Mouse (Mus musculus) intestine, postnatal 0 days (tissue): ENCODE measurements around the gene Cers5. TPM values are rescaled to one million over a fixed set of nuclear protein-coding genes. Genes with fewer than 3 reads are reported as not detected.

Experiments
- ATAC-seq: fragments of 200-750 bp; cut with Nextera tagmentation; 2 replicates; pipeline ENCODE4 v1.8.0; 2017; ENCODE audit warnings: mild to moderate bottlenecking, moderate TSS enrichment, moderate library complexity
- H3K27ac ChIP-seq: fragments of 300-500 bp; sonication (generic); 2 replicates; pipeline ENCODE4 v1.5.1; 2014; ENCODE audit warnings: mild to moderate bottlenecking, low read depth, low read length, moderate library complexity
- H3K27me3 ChIP-seq: fragments of 300-500 bp; sonication (generic); replicated peaks from 2 replicates; pipeline ENCODE4 v1.6.1; 2014; ENCODE audit warnings: low read length, mixed read lengths; ENCODE audit not compliant: control insufficient read depth, insufficient read depth
- H3K36me3 ChIP-seq: fragments of 300-500 bp; sonication (generic); 2 replicates; pipeline ENCODE4 v1.6.1; 2014; ENCODE audit warnings: mild to moderate bottlenecking, moderate library complexity; ENCODE audit not compliant: control insufficient read depth, insufficient read depth
- H3K4me1 ChIP-seq: fragments of 300-500 bp; sonication (generic); replicated peaks from 2 replicates; pipeline ENCODE4 v1.6.1; 2014; ENCODE audit warnings: antibody characterized with exemption, low read length, mixed read lengths; ENCODE audit not compliant: control insufficient read depth, insufficient read depth
- H3K4me2 ChIP-seq: fragments of 300-500 bp; sonication (generic); replicated peaks from 2 replicates; pipeline ENCODE4 v1.6.1; 2014; ENCODE audit warnings: low read depth, mild to moderate bottlenecking, moderate library complexity
- H3K4me3 ChIP-seq: fragments of 300-500 bp; sonication (generic); 2 replicates; pipeline ENCODE4 v1.5.1; 2014; ENCODE audit warnings: low read depth, low read length
- H3K9ac ChIP-seq: fragments of 300-500 bp; sonication (generic); 2 replicates; pipeline ENCODE4 v1.6.1; 2014; ENCODE audit warnings: mild to moderate bottlenecking, low read depth, low read length
- H3K9me3 ChIP-seq: fragments of 300-500 bp; sonication (generic); 2 replicates; pipeline ENCODE4 v1.6.1; 2016; ENCODE audit warnings: mixed run types; ENCODE audit not compliant: control insufficient read depth
- CTCF ChIP-seq: sonication (generic); IDR thresholded peaks from 2 replicates; pipeline ENCODE4 v1.5.1; 2016; ENCODE audit warnings: low read depth, mild to moderate bottlenecking, control low read depth, antibody characterized with exemption, moderate library complexity
- WGBS: fragments of 180-500 bp; shearing (Covaris S2); extraction: QIAGEN DNeasy Blood & Tissue Kit; methylation state at CpG from one replicate; pipeline ENCODE4 v1.1.7; 2014; 5-methylcytosine and 5-hydroxymethylcytosine counted together
- polyA plus RNA-seq: library from polyadenylated mRNA; unstranded; fragments of >200 nt; fragmentation: Nextera tagmentation; extraction: Ambion mirVana; gene quantifications from 2 replicates; pipeline ENCODE4 v1.2.1, GENCODE M21; 2015

The Cers5 gene
- polyA plus RNA-seq, 1 experiment from 2014 or later, result 18.7 TPM

GRCm38 (mm10) chr15:99814554-99815260 lies 42.0 kb upstream of the Cers5 start:
- H3K9ac ChIP-seq, result no peak overlapping the region
- whole genome bisulfite sequencing, result 76% methylated on average over 24 of the region's 24 CpGs
- H3K27ac ChIP-seq, result 0 out of 2 replicates have a peak overlapping the region, but pooled peaks have one; percentile 21
- H3K4me2 ChIP-seq, result no peak overlapping the region
- peaks cover 4% of the 10 kb centered on the region; the same call in 1 of the 2 replicates for H3K4me1 ChIP-seq
- no peak for ATAC-seq
- H3K27me3 ChIP-seq, result no peaks in the 10 kb centered on the region
- H3K4me3 ChIP-seq, result no peak overlapping the region
- H3K36me3 ChIP-seq, result peaks cover 51% of the 10 kb centered on the region
- TF ChIP-seq CTCF, result no peak
- no peaks in the 10 kb centered on the region for H3K9me3 ChIP-seq

- Histone ChIP-seq H3K9me3 (no peaks in the 10 kb centered on the region), H3K4me1 (0 out of 2 replicates have a peak, but pooled peaks cover 4% of the 10 kb centered on the region), H3K4me2 (no peak overlapping the region), H3K27ac (no peak overlapping the region), H3K27me3 (no peaks in the 10 kb centered on the region), H3K9ac (no peak overlapping the region), H3K36me3 (peaks cover 48% of the 10 kb centered on the region), H3K4me3 (no peak overlapping the region)
- no peak for TF ChIP-seq CTCF
- 94% methylated on average over 6 of the region's 6 CpGs for WGBS
- no peak for ATAC-seq
Measured at GRCm38 (mm10) chr15:99813639-99814038, 41.0 kb upstream of the Cers5 start.

DNA sequence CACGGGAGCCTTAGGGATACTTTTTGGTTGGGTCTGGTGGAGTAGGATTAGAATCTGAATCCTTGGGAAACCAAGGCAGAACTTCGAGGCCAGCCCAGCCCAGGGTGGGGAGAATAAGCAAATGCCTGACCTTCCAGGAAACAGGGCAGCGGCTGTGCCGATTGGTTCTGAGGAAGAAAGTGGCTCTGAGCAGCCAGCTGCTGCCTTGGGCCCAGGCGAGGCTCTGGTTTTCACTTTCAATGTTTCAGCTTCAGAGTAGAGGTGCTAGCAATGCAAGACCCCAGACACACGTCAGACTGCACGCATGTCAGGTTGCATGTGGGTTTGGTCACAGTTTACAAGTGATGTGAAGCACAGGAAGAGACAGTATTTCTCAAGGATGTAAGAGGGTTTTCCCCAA lies 39.4 kb upstream of the Cers5 start:
- WGBS, result 39% methylated on average over 7 of the region's 7 CpGs
- H3K4me3 ChIP-seq, result no peak overlapping the region
- no peak for ATAC-seq
- no peaks in the 10 kb centered on the region for H3K9me3 ChIP-seq
- H3K4me2 ChIP-seq, result no peak overlapping the region
- 0 out of 2 replicates have a peak, but pooled peaks cover 4% of the 10 kb centered on the region for H3K4me1 ChIP-seq
- no peak overlapping the region for H3K9ac ChIP-seq
- H3K36me3 ChIP-seq, result peaks cover 55% of the 10 kb centered on the region
- H3K27me3 ChIP-seq, result no peaks in the 10 kb centered on the region
- no peak overlapping the region for H3K27ac ChIP-seq
- TF ChIP-seq CTCF, result no peak

GRCm38 (mm10) chr15:99807776-99808735 lies 35.4 kb upstream of the Cers5 start:
- no peak overlapping the region for H3K9ac ChIP-seq
- no peak for ATAC-seq
- 77% methylated on average over 21 of the region's 21 CpGs for WGBS
- H3K9me3 ChIP-seq, result no peaks in the 10 kb centered on the region
- no peaks in the 10 kb centered on the region for H3K27me3 ChIP-seq
- 0 out of 2 replicates have a peak, but pooled peaks cover 4% of the 10 kb centered on the region for H3K4me1 ChIP-seq
- no peak overlapping the region for H3K4me2 ChIP-seq
- TF ChIP-seq CTCF, result no peak
- H3K27ac ChIP-seq, result no peak overlapping the region
- no peak overlapping the region for H3K4me3 ChIP-seq
- peaks cover 59% of the 10 kb centered on the region for H3K36me3 ChIP-seq

DNA sequence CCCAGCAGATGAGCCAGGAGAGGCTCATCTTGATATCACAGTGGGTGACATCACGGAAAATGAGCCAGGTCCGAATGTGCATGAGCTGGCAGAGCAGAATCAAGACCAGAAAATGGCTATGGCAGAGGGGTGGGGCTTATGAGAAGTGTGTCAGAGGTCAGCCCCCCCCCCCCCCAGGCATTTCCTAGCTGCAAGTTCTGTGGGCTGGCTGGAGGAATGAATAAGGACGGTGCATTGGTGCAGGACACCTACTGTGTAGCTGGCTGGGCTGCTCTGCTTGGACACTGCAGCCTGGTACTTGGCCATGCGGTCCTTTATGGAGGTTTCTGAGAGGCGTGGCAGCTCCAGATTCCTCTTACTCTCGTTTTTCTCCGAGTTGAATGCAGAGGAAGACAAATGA lies 33.5 kb upstream of the Cers5 start:
- WGBS, result 60% methylated on average over 7 of the region's 7 CpGs
- H3K4me3 ChIP-seq, result no peak overlapping the region
- no peak overlapping the region for H3K4me2 ChIP-seq
- no peak for TF ChIP-seq CTCF
- no peak for ATAC-seq
- peaks cover 78% of the 10 kb centered on the region for H3K36me3 ChIP-seq
- H3K27me3 ChIP-seq, result no peaks in the 10 kb centered on the region
- no peaks in the 10 kb centered on the region for H3K9me3 ChIP-seq
- H3K9ac ChIP-seq, result no peak overlapping the region
- no peaks in the 10 kb centered on the region for H3K4me1 ChIP-seq
- no peak overlapping the region for H3K27ac ChIP-seq

- no peaks in the 10 kb centered on the region for H3K27me3 ChIP-seq
- H3K4me1 ChIP-seq, result no peaks in the 10 kb centered on the region
- no peak overlapping the region for H3K9ac ChIP-seq
- TF ChIP-seq CTCF, result no peak
- H3K4me2 ChIP-seq, result no peak overlapping the region
- H3K36me3 ChIP-seq, result peaks cover 79% of the 10 kb centered on the region
- no peak overlapping the region for H3K27ac ChIP-seq
- no peaks in the 10 kb centered on the region for H3K9me3 ChIP-seq
- no peak overlapping the region for H3K4me3 ChIP-seq
- no peak for ATAC-seq
- WGBS, result 100% methylated on average over 4 of the region's 4 CpGs
Measured at GRCm38 (mm10) chr15:99805673-99806072, 33.0 kb upstream of the Cers5 start.
